Mouse (Mus musculus) MEL (cell line): Measurements from ENCODE around the gene Gtf2h1. TPM values are rescaled to one million over a fixed set of nuclear protein-coding genes. Genes with fewer than 3 reads are reported as not detected.

Experiments used
- DNase-seq: peaks from one replicate; pipeline ENCODE4 v3.0.0; 2011; ENCODE audit warnings: low read depth, low spot score
- H3K27ac ChIP-seq: 2 replicates; pipeline ENCODE4 v1.5.1; 2012; ENCODE audit warnings: low read depth, mild to moderate bottlenecking, control low read depth, low read length, moderate library complexity; ENCODE audit not compliant: control insufficient read depth
- H3K27me3 ChIP-seq, 2 experiments: fragments of 150-350 bp in 1 of 2; sonication (generic) in 1 of 2; 2 replicates each; pipeline ENCODE4 v1.6.1; 2012; ENCODE audit warnings: low read length in 2 of 2, mild to moderate bottlenecking in 2 of 2, improper control_type of control experiment in 1 of 2, moderate library complexity in 1 of 2; ENCODE audit not compliant: insufficient read depth in 2 of 2, control insufficient read depth in 1 of 2
- H3K36me3 ChIP-seq, 2 experiments: 2 replicates each; pipeline ENCODE4 v1.6.1; 2012 to 2014; ENCODE audit warnings: low read length in 2 of 2, improper control_type of control experiment in 1 of 2, inconsistent platforms in 1 of 2, mild to moderate bottlenecking in 1 of 2; ENCODE audit not compliant: insufficient read depth in 2 of 2, control insufficient read depth in 1 of 2
- H3K4me1 ChIP-seq, 2 experiments: fragments of 150-350 bp in 1 of 2; sonication (generic) in 1 of 2; 2 replicates each; pipeline ENCODE4 v1.6.1; 2012; ENCODE audit warnings: low read length in 2 of 2, improper control_type of control experiment in 1 of 2, mild to moderate bottlenecking in 1 of 2; ENCODE audit not compliant: insufficient read depth in 2 of 2, control insufficient read depth in 1 of 2
- H3K4me3 ChIP-seq, 2 experiments: fragments of 150-350 bp in 1 of 2; sonication (generic) in 1 of 2; 2 replicates each; pipeline ENCODE4 v1.5.1; 2012; ENCODE audit warnings: low read depth in 2 of 2, low read length in 2 of 2, mild to moderate bottlenecking in 2 of 2, moderate library complexity in 2 of 2, control low read depth in 1 of 2, improper control_type of control experiment in 1 of 2; ENCODE audit not compliant: control insufficient read depth in 1 of 2, insufficient read depth in 1 of 2
- H3K79me2 ChIP-seq: 2 replicates; pipeline ENCODE4 v1.6.1; 2012; ENCODE audit warnings: mild to moderate bottlenecking, low read length, moderate library complexity; ENCODE audit not compliant: control insufficient read depth, poor library complexity, insufficient read depth
- H3K9ac ChIP-seq: 2 replicates; pipeline ENCODE4 v1.6.1; 2012; ENCODE audit warnings: low read depth, mild to moderate bottlenecking, control low read depth, low read length, moderate library complexity; ENCODE audit not compliant: control insufficient read depth, poor library complexity, severe bottlenecking
- H3K9me3 ChIP-seq: fragments of 150-350 bp; sonication (generic); replicated peaks from 2 replicates; pipeline ENCODE4 v1.6.1; 2012; ENCODE audit warnings: mild to moderate bottlenecking, low read length, improper control_type of control experiment, moderate library complexity; ENCODE audit not compliant: insufficient read depth
- CHD1 ChIP-seq: IDR thresholded peaks from 2 replicates; pipeline ENCODE4 v1.6.1; 2012; ENCODE audit warnings: low read depth, mild to moderate bottlenecking, inconsistent platforms, low read length, improper control_type of control experiment
- CTCF ChIP-seq, 3 experiments: IDR thresholded peaks in 2 of 3; conservative IDR thresholded peaks in 1 of 3; 2 replicates each; pipeline ENCODE4 v1.5.1; 2011 to 2012; ENCODE audit warnings: low read length in 3 of 3, low read depth in 2 of 3, mild to moderate bottlenecking in 2 of 3, improper control_type of control experiment in 1 of 3, inconsistent platforms in 1 of 3, mixed read lengths in 1 of 3, moderate library complexity in 1 of 3; ENCODE audit not compliant: control insufficient read depth in 1 of 3, insufficient read depth in 1 of 3, poor library complexity in 1 of 3, severe bottlenecking in 1 of 3
- E2F4 ChIP-seq: IDR thresholded peaks from 2 replicates; pipeline ENCODE4 v1.6.1; 2011; ENCODE audit warnings: low read depth, low read length, improper control_type of control experiment, borderline replicate concordance
- EP300 ChIP-seq, 2 experiments: IDR thresholded peaks; 2 replicates each; pipeline ENCODE4 v1.6.1; 2011; ENCODE audit warnings: improper control_type of control experiment in 2 of 2, low read length in 2 of 2, low read depth in 1 of 2, mild to moderate bottlenecking in 1 of 2
- GABPA ChIP-seq: IDR thresholded peaks from 2 replicates; pipeline ENCODE4 v1.6.1; 2012; ENCODE audit warnings: low read depth, mild to moderate bottlenecking, inconsistent platforms, low read length, improper control_type of control experiment, moderate library complexity
- HCFC1 ChIP-seq: IDR thresholded peaks from 2 replicates; pipeline ENCODE4 v1.6.1; 2012; ENCODE audit warnings: low read depth, mild to moderate bottlenecking, inconsistent platforms, low read length, improper control_type of control experiment, moderate library complexity
- MXI1 ChIP-seq: IDR thresholded peaks from 2 replicates; pipeline ENCODE4 v1.6.1; 2011; ENCODE audit warnings: mild to moderate bottlenecking, low read depth, low read length, improper control_type of control experiment
- NELFE ChIP-seq: IDR thresholded peaks from 2 replicates; pipeline ENCODE4 v1.6.1; 2011; ENCODE audit warnings: low read depth, low read length, improper control_type of control experiment
- NRF1 ChIP-seq: IDR thresholded peaks from 2 replicates; pipeline ENCODE4 v1.6.1; 2014; ENCODE audit warnings: low read depth, mild to moderate bottlenecking, inconsistent platforms, low read length, improper control_type of control experiment, moderate library complexity; ENCODE audit not compliant: poor library complexity, insufficient read depth, severe bottlenecking
- POLR2AphosphoS2 ChIP-seq: IDR thresholded peaks from 2 replicates; pipeline ENCODE4 v1.6.1; 2011; ENCODE audit warnings: low read length, improper control_type of control experiment
- RCOR1 ChIP-seq: IDR thresholded peaks from 2 replicates; pipeline ENCODE4 v1.6.1; 2012; ENCODE audit warnings: low read depth, mild to moderate bottlenecking, inconsistent platforms, low read length, improper control_type of control experiment
- SIN3A ChIP-seq: IDR thresholded peaks from 2 replicates; pipeline ENCODE4 v1.6.1; 2012; ENCODE audit warnings: low read length, improper control_type of control experiment, inconsistent platforms
- TBP ChIP-seq: IDR thresholded peaks from 2 replicates; pipeline ENCODE4 v1.8.0; 2011; ENCODE audit warnings: low read depth, low read length, improper control_type of control experiment
- TCF12 ChIP-seq: IDR thresholded peaks from 2 replicates; pipeline ENCODE4 v1.6.1; 2014; ENCODE audit warnings: low read depth, mild to moderate bottlenecking, inconsistent platforms, low read length, improper control_type of control experiment, moderate library complexity
- USF2 ChIP-seq, 2 experiments: IDR thresholded peaks; 2 replicates each; pipeline ENCODE4 v1.6.1; 2011 to 2012; ENCODE audit warnings: improper control_type of control experiment in 2 of 2, low read length in 2 of 2, borderline replicate concordance in 1 of 2, inconsistent platforms in 1 of 2, low read depth in 1 of 2, mild to moderate bottlenecking in 1 of 2; ENCODE audit not compliant: insufficient read depth in 1 of 2
- ZKSCAN1 ChIP-seq: IDR thresholded peaks from 2 replicates; pipeline ENCODE4 v1.6.1; 2012; ENCODE audit warnings: low read depth, mild to moderate bottlenecking, inconsistent platforms, low read length, improper control_type of control experiment, moderate library complexity
- polyA plus RNA-seq, 2 experiments: library from polyadenylated mRNA; stranded (reverse) in 1 of 2; unstranded in 1 of 2; fragments of >175 nt in 1 of 2; fragments of >200 nt in 1 of 2; gene quantifications; 2 replicates each; pipeline versions ENCODE4 v1.2.1 to v1.2.4; 2012; ENCODE audit warnings: low replicate concordance in 2 of 2, low read depth in 1 of 2; ENCODE audit not compliant: insufficient read length in 2 of 2, insufficient read depth in 1 of 2, missing spikeins in 1 of 2
- total RNA-seq: library from RNA; depleted of rRNA; stranded (reverse); fragments of 300-350 nt; gene quantifications from 2 replicates; pipeline ENCODE4 v1.2.3, GENCODE M21; 2012

Gene Gtf2h1
- total and polyA plus RNA-seq, 3 experiments = 105 to 142 TPM; not detected in 1

DNA sequence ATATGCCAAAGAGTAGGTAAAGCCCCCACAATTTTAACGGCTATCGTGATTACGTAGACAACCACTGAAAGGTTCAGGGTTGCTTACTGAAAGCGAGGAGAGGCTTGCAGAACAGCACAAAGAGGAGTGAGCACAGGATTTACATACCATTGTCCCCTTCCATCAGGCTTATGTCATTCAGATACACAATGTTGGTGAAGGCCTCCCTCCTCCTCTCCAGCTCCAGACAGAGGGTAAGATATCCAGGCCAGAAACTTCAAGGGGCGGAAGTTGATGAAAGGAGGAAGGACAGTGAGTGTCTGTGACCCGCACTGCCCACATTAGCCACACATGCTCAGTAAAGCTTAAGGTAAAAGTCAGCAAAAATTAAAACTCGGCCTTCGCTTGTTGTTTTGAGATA, 31.2 kb upstream of the Gtf2h1 start:
- no peaks in the 10 kb centered on the region for H3K4me1 ChIP-seq
- H3K27ac ChIP-seq = no peak overlapping the region
- no peaks in the 10 kb centered on the region for H3K27me3 ChIP-seq
- H3K4me3 ChIP-seq = no peak overlapping the region
- no peak for TF ChIP-seq HCFC1
- no peak for TF ChIP-seq E2F4
- TF ChIP-seq NRF1 = no peak
- TF ChIP-seq CTCF (IDR thresholded peaks at IDR 0.05 in 2 of 3, conservative IDR thresholded peaks at IDR 0.05 in 1 of 3; ENCODE audit: control insufficient read depth in 1 of 3, insufficient read depth in 1 of 3, low read depth in 2 of 3, low read length in 3 of 3, poor library complexity in 1 of 3, severe bottlenecking in 1 of 3) = no peak
- no peak for TF ChIP-seq CHD1
- TF ChIP-seq ZKSCAN1 = no peak
- no peak for TF ChIP-seq NELFE
- TF ChIP-seq EP300 (IDR thresholded peaks at IDR 0.05; ENCODE audit: low read depth in 1 of 2, low read length in 2 of 2) = no peak
- no peak for TF ChIP-seq GABPA
- TF ChIP-seq USF2 (IDR thresholded peaks at IDR 0.05; ENCODE audit: borderline replicate concordance in 1 of 2, insufficient read depth in 1 of 2, low read depth in 1 of 2, low read length in 2 of 2) = no peak
- TF ChIP-seq SIN3A = no peak
- TF ChIP-seq TCF12 = no peak
- TF ChIP-seq, all 39 proteins: peak for 0
- Histone ChIP-seq H3K36me3 (peaks cover 0 to 12% of the 10 kb centered on the region in 2 experiments; a peak in 2 of 4 replicates), H3K9me3 (no peaks in the 10 kb centered on the region), H3K9ac (no peak overlapping the region), H3K79me2 (no peaks in the 10 kb centered on the region)
- no peak for DNase-seq

DNA sequence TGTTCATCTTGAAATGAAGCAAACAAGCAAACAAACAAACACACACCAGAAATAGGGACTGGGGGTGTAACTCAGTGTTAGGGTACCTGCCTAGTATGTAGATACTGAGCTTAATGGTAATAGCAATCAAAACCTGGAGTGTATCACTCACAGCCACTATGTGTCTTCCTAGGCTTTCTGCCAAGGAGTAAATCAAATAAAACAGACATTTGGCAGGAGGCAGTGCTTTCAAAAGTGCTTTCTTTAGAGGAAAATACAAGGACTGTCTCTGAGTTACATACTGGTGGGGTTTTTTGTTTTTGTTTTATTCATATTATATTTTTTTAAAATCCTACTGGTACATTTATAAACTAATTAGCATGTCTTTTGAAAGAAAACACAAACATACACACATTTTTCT, 28.5 kb upstream of the Gtf2h1 start:
- no peaks in the 10 kb centered on the region for H3K4me1 ChIP-seq
- H3K27me3 ChIP-seq = no peaks in the 10 kb centered on the region
- H3K9me3 ChIP-seq = no peaks in the 10 kb centered on the region
- DNase-seq = no peak
- no peak overlapping the region for H3K9ac ChIP-seq
- TF ChIP-seq RCOR1 = 0 out of 2 replicates have a peak, but pooled peaks have one; percentile 13
- no peak for TF ChIP-seq TBP
- no peak for TF ChIP-seq POLR2AphosphoS2
- no peak for TF ChIP-seq MXI1
- no peaks in the 10 kb centered on the region for H3K79me2 ChIP-seq
- H3K36me3 ChIP-seq = peaks cover 0 to 14% of the 10 kb centered on the region in 2 experiments; a peak in 2 of 4 replicates
- H3K4me3 ChIP-seq = no peak overlapping the region
- H3K27ac ChIP-seq = no peak overlapping the region
